Mouse (Mus musculus): Measurements from ENCODE around the gene Nav3.

- no peak for TF ChIP-seq POLR2A (IDR thresholded peaks at IDR 0.05; ENCODE audit: control insufficient read depth in 1 of 2, insufficient read depth in 1 of 2, low read depth in 1 of 2, low read length in 2 of 2, poor library complexity in 1 of 2)
- no peak for TF ChIP-seq SIN3A (IDR thresholded peaks at IDR 0.05; ENCODE audit: low read length)
- TF ChIP-seq EP300 (IDR thresholded peaks at IDR 0.05; ENCODE audit: low read depth in 1 of 2, low read length in 2 of 2) = no peak
- TF ChIP-seq CHD1 (IDR thresholded peaks at IDR 0.05; ENCODE audit: low read depth, low read length) = no peak
- TF ChIP-seq SMC3 (IDR thresholded peaks at IDR 0.05; ENCODE audit: low read depth, low read length) = no peak
- TF ChIP-seq NELFE (IDR thresholded peaks at IDR 0.05; ENCODE audit: low read depth, low read length) = no peak
- TF ChIP-seq CTCF (IDR thresholded peaks at IDR 0.05 in 2 of 3, conservative IDR thresholded peaks at IDR 0.05 in 1 of 3; ENCODE audit: control insufficient read depth in 1 of 3, insufficient read depth in 1 of 3, low read depth in 2 of 3, low read length in 3 of 3, poor library complexity in 1 of 3, severe bottlenecking in 1 of 3) = no peak
- TF ChIP-seq MAFK (IDR thresholded peaks at IDR 0.05; ENCODE audit: borderline replicate concordance, low read depth, low read length) = no peak
- no peak for TF ChIP-seq ZC3H11A (IDR thresholded peaks at IDR 0.05; ENCODE audit: low read depth, low read length)
- no peak for TF ChIP-seq JUND (IDR thresholded peaks at IDR 0.05; ENCODE audit: low read depth, low read length)
- TF ChIP-seq ZNF384 (IDR thresholded peaks at IDR 0.05; ENCODE audit: low read depth, low read length) = no peak
- TF ChIP-seq NRF1 (IDR thresholded peaks at IDR 0.05; ENCODE audit: insufficient read depth, low read depth, low read length, poor library complexity, severe bottlenecking) = no peak
- no peak for TF ChIP-seq USF2 (IDR thresholded peaks at IDR 0.05; ENCODE audit: borderline replicate concordance in 1 of 2, insufficient read depth in 1 of 2, low read depth in 1 of 2, low read length in 2 of 2)
Measured at GRCm38 (mm10) chr10:109803441-109803840, 652.6 kb downstream of the Nav3 start.

Measured in MEL (cell line).